Mouse (Mus musculus): ENCODE data around the gene Tff1.

DNA sequence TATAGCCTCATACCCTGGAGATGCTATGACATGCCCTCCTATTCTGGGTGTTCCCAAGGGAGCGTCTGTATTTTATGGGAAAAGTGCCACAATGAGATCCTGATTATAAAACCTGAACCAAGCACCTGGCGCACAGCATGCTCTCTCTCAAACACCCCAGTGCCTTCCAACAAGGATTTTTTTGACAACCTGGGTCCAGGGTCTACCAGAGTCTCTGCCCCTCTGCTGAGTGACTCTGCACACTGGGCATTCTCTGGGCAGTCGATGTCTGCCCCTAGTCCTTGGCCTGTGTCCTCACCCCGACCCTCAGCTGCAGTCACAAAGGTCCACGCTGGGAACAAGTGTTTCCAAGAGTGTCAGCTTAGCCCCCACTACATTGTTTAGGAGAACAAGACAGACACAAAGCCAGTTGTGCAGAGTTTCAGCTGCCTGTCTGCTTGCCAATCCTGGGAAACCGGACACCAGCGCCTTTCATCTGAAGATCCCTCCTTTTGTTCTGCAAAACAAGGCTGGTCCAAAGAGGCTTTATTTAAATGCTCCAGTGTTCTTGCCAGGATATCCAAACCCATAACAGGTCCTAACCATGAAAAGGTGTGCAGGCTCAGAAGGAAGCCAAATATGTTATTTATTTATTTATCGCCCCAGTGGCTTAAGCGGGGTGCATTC is 51.8 kb downstream of the Tff1 start:
- TF ChIP-seq CTCF (IDR thresholded peaks at IDR 0.05; ENCODE audit: borderline replicate concordance, insufficient read depth, low read depth, low read length) (no peak), POLR2A (IDR thresholded peaks at IDR 0.05; ENCODE audit: borderline replicate concordance, insufficient read depth, low read length) (no peak)
